Mouse (Mus musculus): ENCODE measurements around the gene Adamts12.

- no peak for TF ChIP-seq CTCF (IDR thresholded peaks at IDR 0.05; ENCODE audit: borderline replicate concordance, extremely low read depth, insufficient read depth, insufficient read length)
- no peak for TF ChIP-seq POLR2A (IDR thresholded peaks at IDR 0.05; ENCODE audit: borderline replicate concordance, extremely low read depth, insufficient read depth, insufficient read length, poor library complexity, severe bottlenecking)
Measured at GRCm38 (mm10) chr15:11190447-11190846, 125.9 kb downstream of the Adamts12 start.

Data from brain, embryonic 14.5 days (tissue).